Mouse (Mus musculus) cerebellum, adult 2 months (tissue): ENCODE measurements around the gene Tcp1.

Experiments
- CTCF ChIP-seq: fragments of 200-500 bp; IDR thresholded peaks from 2 replicates; pipeline ENCODE4 v1.5.1; 2011; ENCODE audit warnings: low read depth, mild to moderate bottlenecking, control low read depth, low read length, moderate library complexity, borderline replicate concordance; ENCODE audit not compliant: insufficient read depth
- POLR2A ChIP-seq: fragments of 200-500 bp; IDR thresholded peaks from 2 replicates; pipeline ENCODE4 v1.6.1; 2011; ENCODE audit warnings: low read length, control low read depth, borderline replicate concordance; ENCODE audit not compliant: insufficient read depth

DNA sequence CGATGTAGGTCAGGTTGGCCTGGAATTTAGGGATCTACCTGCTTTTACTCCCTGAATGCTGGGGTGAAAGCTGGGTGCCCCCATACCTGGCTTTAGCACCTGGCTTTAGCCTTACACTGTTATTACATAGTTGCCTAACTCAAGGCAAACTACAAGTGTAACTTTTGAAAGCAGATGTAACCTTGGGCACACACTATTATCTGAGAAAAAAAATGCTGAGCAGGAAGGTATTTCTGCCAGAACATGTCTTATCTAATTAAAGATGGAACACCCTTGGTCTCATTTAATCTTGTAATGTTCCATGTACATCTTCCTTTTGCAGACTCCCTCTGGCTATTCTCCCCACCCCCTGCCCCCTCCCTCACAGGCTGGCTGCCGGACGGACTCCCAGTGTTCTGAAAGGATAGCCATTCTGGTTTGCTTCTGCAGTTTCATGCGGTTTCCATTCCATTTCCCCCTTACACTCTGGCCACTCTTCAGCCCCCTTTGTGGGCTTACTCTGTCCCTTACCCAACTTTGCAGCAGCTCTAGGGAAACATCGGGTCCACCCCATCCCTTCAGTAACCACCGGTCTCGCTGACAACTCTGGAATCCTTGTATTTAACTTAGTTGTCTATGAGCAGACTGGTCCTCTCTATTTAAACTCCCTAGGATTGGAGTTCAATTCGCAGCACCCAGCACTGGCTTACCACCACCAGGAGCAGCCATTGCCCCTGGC is 26.2 kb downstream of the Tcp1 start:
- TF ChIP-seq POLR2A (no peak), CTCF (no peak)
